Mouse (Mus musculus) thymus, adult 2 months (tissue): ENCODE data around the gene Psmd13.

Experiments used
- CTCF ChIP-seq: fragments of 200-500 bp; IDR thresholded peaks from 2 replicates; pipeline ENCODE4 v1.5.1; 2012; ENCODE audit warnings: mild to moderate bottlenecking, control low read depth, low read length, moderate library complexity, borderline replicate concordance; ENCODE audit not compliant: control insufficient read depth, poor library complexity, insufficient read depth; ENCODE audit errors: extremely low read depth
- POLR2A ChIP-seq: fragments of 200-500 bp; IDR thresholded peaks from 2 replicates; pipeline ENCODE4 v1.6.1; 2012; ENCODE audit warnings: mild to moderate bottlenecking, low read length, control low read depth, moderate library complexity; ENCODE audit not compliant: control insufficient read depth, poor library complexity, insufficient read depth; ENCODE audit errors: extremely low read depth

DNA sequence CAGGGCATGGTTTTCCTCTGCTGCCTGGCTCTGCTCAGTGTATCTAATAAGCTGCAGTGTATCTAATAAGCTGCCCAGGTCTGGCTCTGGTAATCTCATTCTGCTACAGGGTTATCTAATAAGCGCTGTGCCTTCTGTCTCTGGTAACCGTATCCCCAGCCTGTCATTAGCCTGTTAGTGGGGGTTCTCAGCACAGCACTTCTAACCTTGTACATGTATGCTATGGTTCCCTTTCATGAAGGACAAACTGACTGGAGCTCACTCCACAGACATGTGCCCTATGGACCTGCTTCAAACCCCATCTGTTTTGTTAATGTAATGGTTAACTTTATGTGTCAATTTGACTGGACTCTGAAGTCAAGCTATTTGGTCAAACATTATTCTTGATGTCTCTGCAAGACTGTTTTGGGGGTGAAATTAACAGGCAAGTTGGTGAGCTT, 23.9 kb downstream of the Psmd13 start:
- TF ChIP-seq CTCF (no peak), POLR2A (no peak)
